Mouse (Mus musculus) MEL (cell line): ENCODE measurements around the gene Ccnj.

Experiments
- CTCF ChIP-seq, 3 experiments: IDR thresholded peaks in 2 of 3; conservative IDR thresholded peaks in 1 of 3; 2 replicates each; pipeline ENCODE4 v1.5.1; 2011 to 2012; ENCODE audit warnings: low read length in 3 of 3, low read depth in 2 of 3, mild to moderate bottlenecking in 2 of 3, improper control_type of control experiment in 1 of 3, inconsistent platforms in 1 of 3, mixed read lengths in 1 of 3, moderate library complexity in 1 of 3; ENCODE audit not compliant: control insufficient read depth in 1 of 3, insufficient read depth in 1 of 3, poor library complexity in 1 of 3, severe bottlenecking in 1 of 3
- E2F4 ChIP-seq: IDR thresholded peaks from 2 replicates; pipeline ENCODE4 v1.6.1; 2011; ENCODE audit warnings: low read depth, low read length, improper control_type of control experiment, borderline replicate concordance
- EP300 ChIP-seq, 2 experiments: IDR thresholded peaks; 2 replicates each; pipeline ENCODE4 v1.6.1; 2011; ENCODE audit warnings: improper control_type of control experiment in 2 of 2, low read length in 2 of 2, low read depth in 1 of 2, mild to moderate bottlenecking in 1 of 2
- ETS1 ChIP-seq: IDR thresholded peaks from 2 replicates; pipeline ENCODE4 v1.6.1; 2012; ENCODE audit warnings: low read depth, mild to moderate bottlenecking, inconsistent platforms, low read length, improper control_type of control experiment, moderate library complexity
- MAX ChIP-seq: IDR thresholded peaks from 2 replicates; pipeline ENCODE4 v1.6.1; 2011; ENCODE audit warnings: low read length, improper control_type of control experiment
- POLR2A ChIP-seq, 2 experiments: IDR thresholded peaks; 2 replicates each; pipeline ENCODE4 v1.6.1; 2011 to 2012; ENCODE audit warnings: low read length in 2 of 2, mild to moderate bottlenecking in 2 of 2, control low read depth in 1 of 2, improper control_type of control experiment in 1 of 2, low read depth in 1 of 2, moderate library complexity in 1 of 2; ENCODE audit not compliant: control insufficient read depth in 1 of 2, insufficient read depth in 1 of 2, poor library complexity in 1 of 2
- TBP ChIP-seq: IDR thresholded peaks from 2 replicates; pipeline ENCODE4 v1.8.0; 2011; ENCODE audit warnings: low read depth, low read length, improper control_type of control experiment
- TCF12 ChIP-seq: IDR thresholded peaks from 2 replicates; pipeline ENCODE4 v1.6.1; 2014; ENCODE audit warnings: low read depth, mild to moderate bottlenecking, inconsistent platforms, low read length, improper control_type of control experiment, moderate library complexity
- UBTF ChIP-seq: IDR thresholded peaks from 2 replicates; pipeline ENCODE4 v1.6.1; 2012; ENCODE audit warnings: low read depth, mild to moderate bottlenecking, inconsistent platforms, low read length, improper control_type of control experiment, moderate library complexity, borderline replicate concordance; ENCODE audit not compliant: insufficient read depth

DNA sequence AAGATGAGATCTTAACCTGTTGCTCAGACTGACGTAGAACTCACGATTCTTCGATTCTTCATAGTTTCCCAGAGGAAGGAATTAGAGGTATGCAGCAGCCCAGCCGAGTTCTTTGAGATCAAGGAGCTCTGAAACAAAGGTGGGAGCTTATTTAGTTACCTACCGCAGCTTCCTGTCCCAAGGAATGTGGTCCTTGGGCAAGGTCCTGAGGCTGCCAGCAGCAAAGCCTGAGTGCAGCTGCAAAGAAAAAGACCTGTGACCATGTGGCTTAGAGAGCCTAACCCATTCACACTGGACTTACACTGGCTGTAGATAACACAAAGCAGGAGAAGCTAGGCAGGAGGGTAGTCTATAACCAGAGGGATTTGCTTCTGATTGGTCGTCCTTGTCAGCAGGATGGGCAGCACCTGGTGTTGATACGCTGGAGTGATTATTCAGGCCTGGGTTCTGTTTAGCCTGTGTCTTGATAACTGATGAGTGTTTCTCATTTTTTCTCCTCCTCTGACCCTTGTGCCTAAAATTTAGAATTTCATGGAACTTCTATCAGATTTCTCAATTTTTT, 25.8 kb upstream of the Ccnj start:
- TF ChIP-seq CTCF (IDR thresholded peaks at IDR 0.05 in 2 of 3, conservative IDR thresholded peaks at IDR 0.05 in 1 of 3; ENCODE audit: control insufficient read depth in 1 of 3, insufficient read depth in 1 of 3, low read depth in 2 of 3, low read length in 3 of 3, poor library complexity in 1 of 3, severe bottlenecking in 1 of 3), result no peak
- no peak for TF ChIP-seq POLR2A (IDR thresholded peaks at IDR 0.05; ENCODE audit: control insufficient read depth in 1 of 2, insufficient read depth in 1 of 2, low read depth in 1 of 2, low read length in 2 of 2, poor library complexity in 1 of 2)
- TF ChIP-seq TCF12, result no peak
- TF ChIP-seq EP300 (IDR thresholded peaks at IDR 0.05; ENCODE audit: low read depth in 1 of 2, low read length in 2 of 2), result no peak
- TF ChIP-seq E2F4, result no peak
- TF ChIP-seq UBTF, result no peak
- TF ChIP-seq MAX, result no peak
- no peak for TF ChIP-seq ETS1
- no peak for TF ChIP-seq TBP
